Mouse (Mus musculus) hindbrain, embryonic 12.5 days (tissue): ENCODE measurements around the gene Ppp6r3. TPM values are rescaled to one million over a fixed set of nuclear protein-coding genes. Genes with fewer than 3 reads are reported as not detected.

Experiments used
- ATAC-seq: fragments of 200-750 bp; cut with Nextera tagmentation; 2 replicates; pipeline ENCODE4 v1.8.0; 2017; ENCODE audit warnings: moderate TSS enrichment; ENCODE audit not compliant: low FRiP score
- H3K27ac ChIP-seq: fragments of 300-500 bp; sonication (generic); 2 replicates; pipeline ENCODE4 v1.5.1; 2016; ENCODE audit warnings: mild to moderate bottlenecking
- H3K27me3 ChIP-seq: fragments of 300-500 bp; sonication (generic); 2 replicates; pipeline ENCODE4 v1.6.1; 2016; ENCODE audit warnings: mild to moderate bottlenecking
- H3K36me3 ChIP-seq: fragments of 300-500 bp; sonication (generic); 2 replicates; pipeline ENCODE4 v1.6.1; 2016; ENCODE audit warnings: mild to moderate bottlenecking
- H3K4me1 ChIP-seq: fragments of 300-500 bp; sonication (generic); 2 replicates; pipeline ENCODE4 v1.6.1; 2016
- H3K4me2 ChIP-seq: fragments of 300-500 bp; sonication (generic); replicated peaks from 2 replicates; pipeline ENCODE4 v1.6.1; 2016; ENCODE audit warnings: mild to moderate bottlenecking
- H3K4me3 ChIP-seq: fragments of 300-500 bp; sonication (generic); 2 replicates; pipeline ENCODE4 v1.5.1; 2016; ENCODE audit warnings: mild to moderate bottlenecking
- H3K9ac ChIP-seq: fragments of 300-500 bp; sonication (generic); 2 replicates; pipeline ENCODE4 v1.6.1; 2016; ENCODE audit warnings: mild to moderate bottlenecking, moderate library complexity
- H3K9me3 ChIP-seq: fragments of 300-500 bp; sonication (generic); replicated peaks from 2 replicates; pipeline ENCODE4 v1.6.1; 2016; ENCODE audit warnings: mild to moderate bottlenecking
- WGBS: fragments of 180-500 bp; shearing (Covaris S2); methylation state at CpG from one replicate; pipeline ENCODE4 v1.1.7; 2016; 5-methylcytosine and 5-hydroxymethylcytosine counted together
- polyA plus RNA-seq: library from polyadenylated mRNA; unstranded; fragments of >200 nt; fragmentation: Nextera tagmentation; extraction: Ambion mirVana; gene quantifications from 2 replicates; pipeline ENCODE4 v1.2.1, GENCODE M21; 2016

Gene Ppp6r3
- polyA plus RNA-seq, 1 experiment from 2014 or later = 83.9 TPM

DNA sequence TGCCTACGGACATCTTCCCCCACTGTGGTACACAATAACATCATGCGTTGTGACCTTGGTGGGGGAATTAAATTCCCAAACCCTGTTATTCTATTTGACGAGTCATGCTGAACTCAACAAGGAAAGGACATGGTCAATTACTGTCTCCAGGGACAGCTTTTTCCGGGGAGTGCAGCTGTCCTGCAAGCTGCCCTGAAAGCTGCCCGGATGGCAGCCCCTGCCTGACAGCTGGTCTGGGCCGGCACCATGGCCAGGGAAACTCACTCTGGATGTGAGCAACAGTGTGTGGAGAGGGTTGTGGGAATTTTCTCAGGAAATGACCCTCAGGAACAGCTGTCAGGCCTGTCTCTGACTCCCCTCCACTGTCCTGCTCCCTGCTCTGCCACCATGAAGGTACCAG, 153.1 kb downstream of the Ppp6r3 start:
- Histone ChIP-seq H3K4me1 (no peaks in the 10 kb centered on the region), H3K9me3 (no peaks in the 10 kb centered on the region), H3K9ac (no peak overlapping the region), H3K36me3 (no peaks in the 10 kb centered on the region), H3K27ac (no peak overlapping the region), H3K4me3 (no peak overlapping the region), H3K27me3 (no peaks in the 10 kb centered on the region), H3K4me2 (no peak overlapping the region)
- peak; percentile 44; the same call in 1 of the 2 replicates for ATAC-seq
- WGBS = 37% methylated on average over 6 of the region's 6 CpGs

DNA sequence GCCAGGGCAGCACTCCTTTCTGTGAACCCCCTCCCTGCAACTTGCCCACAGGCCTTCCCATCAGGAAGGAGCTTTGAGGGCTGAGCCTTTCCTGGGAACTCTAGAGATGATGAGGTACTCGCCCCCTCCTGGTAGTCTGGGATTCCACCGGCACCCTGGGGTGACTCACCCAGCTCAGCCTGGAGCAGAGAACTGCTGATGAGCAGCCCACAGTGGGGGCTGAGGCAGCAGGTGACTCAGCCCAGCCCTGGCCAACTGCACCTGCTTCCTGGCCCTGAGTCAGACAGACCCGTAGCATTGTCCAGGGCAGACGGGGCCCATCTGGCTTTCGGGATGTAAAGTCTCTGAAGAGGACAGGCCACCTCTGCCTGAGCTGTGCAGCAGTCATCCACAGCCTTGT, 156.3 kb downstream of the Ppp6r3 start:
- peak; percentile 44; the same call in 1 of the 2 replicates for ATAC-seq
- no peaks in the 10 kb centered on the region for H3K9me3 ChIP-seq
- WGBS = 60% methylated on average over 5 of the region's 5 CpGs
- H3K4me2 ChIP-seq = no peak overlapping the region
- peaks cover 24% of the 10 kb centered on the region for H3K27me3 ChIP-seq
- no peak overlapping the region for H3K27ac ChIP-seq
- H3K4me3 ChIP-seq = no peak overlapping the region
- H3K9ac ChIP-seq = no peak overlapping the region
- H3K4me1 ChIP-seq = peaks cover 5% of the 10 kb centered on the region
- H3K36me3 ChIP-seq = no peaks in the 10 kb centered on the region

DNA sequence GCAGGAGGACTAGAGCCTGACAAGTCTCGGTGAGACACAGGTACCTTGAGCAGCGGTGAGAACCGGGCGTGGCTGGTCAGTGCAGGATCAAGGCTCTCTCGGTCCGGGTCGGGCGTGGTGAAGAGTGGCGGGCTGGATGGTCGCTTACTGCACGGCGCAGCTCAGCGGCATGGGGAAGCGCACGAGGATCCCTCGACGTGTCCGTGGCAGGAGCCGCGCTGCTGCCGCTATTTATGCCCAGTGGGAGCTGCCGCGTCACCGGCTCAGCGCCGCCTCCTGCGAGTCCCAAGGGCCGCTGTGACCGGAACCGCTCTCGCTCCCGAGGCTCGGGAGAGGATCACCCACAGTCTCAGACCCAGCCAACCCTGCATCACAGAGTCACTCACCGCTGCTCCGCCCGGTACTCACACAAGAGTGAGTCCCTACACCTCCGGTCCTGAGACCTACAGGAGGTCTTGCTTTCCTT, 161.2 kb downstream of the Ppp6r3 start, which contains the start of gene Gal:
Gene Gal (minus strand): TSS at position 277 of the 466 bp plus-strand sequence.
- Histone ChIP-seq H3K4me1 (peaks cover 14% of the 10 kb centered on the region), H3K27me3 (peaks cover 43% of the 10 kb centered on the region), H3K27ac (no peak within 1 kb of the TSS), H3K9me3 (no peaks in the 10 kb centered on the region), H3K4me2 (peak within 1 kb of the TSS; percentile 59), H3K36me3 (no peaks in the 10 kb centered on the region), H3K9ac (peak within 1 kb of the TSS; percentile 44), H3K4me3 (peak within 1 kb of the TSS; percentile 29)
- ATAC-seq = peak; percentile 41
- 3% methylated on average over 37 of the region's 37 CpGs for WGBS

- Histone ChIP-seq H3K9ac (no peak overlapping the region), H3K27me3 (peaks cover 3% of the 10 kb centered on the region; the same call in 1 of the 2 replicates), H3K36me3 (no peaks in the 10 kb centered on the region), H3K4me1 (no peaks in the 10 kb centered on the region), H3K4me3 (no peak overlapping the region), H3K27ac (no peak overlapping the region), H3K4me2 (no peak overlapping the region), H3K9me3 (peaks cover 4% of the 10 kb centered on the region; the same call in 1 of the 2 replicates)
- ATAC-seq = no peak
- WGBS = 80% methylated on average over 1 of the region's 1 CpGs
These were observed 169.8 kb downstream of the Ppp6r3 start for GRCm38 (mm10) chr19:3405531-3406281.

Other genes starting within 250 kb of the Ppp6r3 start
- 0.48 and 0.71 TPM in 2 replicates for gene Tesmin, start 186.9 kb downstream of the Ppp6r3 start, polyA plus RNA-seq
- gene Gal, start 161.2 kb downstream of the Ppp6r3 start, polyA plus RNA-seq = 6.2 and 8.7 TPM in 2 replicates
- 3.8 and 4.0 TPM in 2 replicates for gene Lrp5, start 110.8 kb upstream of the Ppp6r3 start, polyA plus RNA-seq
- 37.3 and 37.5 TPM in 2 replicates for gene 1810055G02Rik, start 132.5 kb upstream of the Ppp6r3 start, polyA plus RNA-seq
- 59.3 and 70.8 TPM in 2 replicates for gene Kmt5b, start 191.7 kb upstream of the Ppp6r3 start, polyA plus RNA-seq